Mouse (Mus musculus): Measurements from ENCODE around the gene Adamts10.
A peak's percentile ranks its signal among the peaks of the same experiment; 100 is the strongest.

Gene Adamts10

GRCm38 (mm10) chr17:33555223-33555855 lies 31.3 kb downstream of the Adamts10 start, which contains the start of gene Myo1f:
Gene Myo1f, plus strand, starts transcription at chr17:33555707.
- DNase-seq = peak; percentile 64 to 68

GRCm38 (mm10) chr17:33557922-33558321 lies 33.9 kb downstream of the Adamts10 start:
- DNase-seq = no peak

GRCm38 (mm10) chr17:33563527-33564076 lies 39.6 kb downstream of the Adamts10 start:
- DNase-seq = peak in 1 of 2 experiments; percentile 24

DNA sequence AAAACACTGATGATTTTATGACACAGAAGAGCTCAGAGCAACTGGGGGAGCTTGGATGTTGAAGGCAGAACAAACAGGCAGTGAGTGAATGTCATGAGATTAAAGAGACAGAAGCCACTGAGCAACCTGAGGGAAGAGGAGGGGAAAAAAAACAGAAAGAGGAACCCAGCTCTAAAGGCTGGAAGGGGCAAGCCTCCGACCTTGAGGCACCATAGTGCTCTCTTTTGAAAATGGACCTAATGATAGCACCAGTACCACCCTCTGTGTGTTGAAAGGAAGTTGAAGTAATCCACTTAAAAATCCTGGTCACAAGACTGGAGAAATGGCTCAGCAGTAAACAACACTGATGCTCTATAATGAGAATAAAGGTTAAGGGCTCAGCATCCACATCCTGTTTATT lies 40.6 kb downstream of the Adamts10 start:
- no peak for DNase-seq

GRCm38 (mm10) chr17:33566182-33566581 lies 42.2 kb downstream of the Adamts10 start:
- no peak for DNase-seq

DNA sequence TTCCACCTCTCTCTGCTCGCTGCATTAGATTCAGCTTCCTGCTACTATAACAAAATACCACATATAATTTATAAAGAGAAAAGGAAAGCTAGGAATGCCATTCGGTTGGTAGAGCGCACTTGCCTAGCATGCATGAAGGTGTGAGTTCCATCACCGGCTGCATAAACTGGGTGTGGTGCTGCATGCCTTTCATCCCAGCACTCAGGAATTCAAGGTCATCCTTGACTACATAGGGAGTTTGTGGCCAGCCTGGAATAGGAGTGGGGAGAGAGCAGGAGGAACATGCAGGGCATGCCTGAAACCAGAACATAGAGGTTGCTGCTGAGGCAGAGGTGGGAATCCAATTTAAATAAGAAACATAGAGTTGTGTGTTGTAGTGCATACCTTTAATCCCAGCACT lies 60.1 kb downstream of the Adamts10 start:
- DNase-seq = no peak

DNA sequence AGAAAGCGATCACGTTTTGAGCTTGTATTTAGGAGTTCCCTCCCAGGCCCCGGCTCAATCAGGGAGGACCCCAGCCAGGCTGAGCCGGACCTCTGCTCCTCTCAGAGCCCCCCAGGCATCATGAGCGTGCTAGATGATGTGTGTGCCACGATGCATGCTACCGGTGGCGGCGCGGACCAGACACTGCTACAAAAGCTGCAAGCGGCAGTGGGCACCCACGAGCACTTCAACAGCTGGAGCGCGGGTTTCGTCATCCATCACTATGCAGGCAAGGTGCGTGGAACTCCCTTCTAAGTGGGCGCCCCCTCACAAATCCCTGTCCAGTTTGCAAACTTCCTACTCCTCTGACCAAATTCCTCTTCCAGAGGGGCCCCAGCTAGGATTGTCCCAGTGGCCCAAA lies 62.0 kb downstream of the Adamts10 start:
- no peak for DNase-seq

- peak; percentile 9 to 20 for DNase-seq
These were observed 73.3 kb downstream of the Adamts10 start for GRCm38 (mm10) chr17:33597271-33597670.

DNA sequence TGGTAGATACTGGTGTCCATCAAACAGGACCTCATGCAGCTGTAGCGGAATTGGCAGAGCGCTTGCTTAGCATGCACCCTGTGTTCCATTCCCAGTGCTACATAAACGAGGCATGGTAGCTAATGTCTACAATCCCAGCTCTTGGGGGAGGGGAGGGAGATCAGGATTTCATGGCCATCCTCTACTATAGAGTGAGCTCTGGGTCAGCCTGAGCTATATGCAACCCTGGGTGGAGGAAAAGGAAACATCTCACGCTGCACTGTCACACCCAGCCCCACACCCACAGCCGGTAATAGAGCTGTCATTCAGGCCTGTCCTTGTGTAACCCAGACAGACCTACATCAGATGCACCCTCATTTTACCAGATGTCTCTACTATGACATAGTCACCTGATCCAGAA lies 74.5 kb downstream of the Adamts10 start:
- DNase-seq = no peak

- DNase-seq = no peak
These were observed 76.0 kb downstream of the Adamts10 start for GRCm38 (mm10) chr17:33599836-33600475.

GRCm38 (mm10) chr17:33600831-33601230 lies 76.8 kb downstream of the Adamts10 start:
- DNase-seq = no peak

GRCm38 (mm10) chr17:33601947-33602346 lies 77.9 kb downstream of the Adamts10 start:
- no peak for DNase-seq

Measured in B cell, adult 2 months (primary cell).